Mouse (Mus musculus): ENCODE data around the gene Vmn1r88. TPM values are rescaled to one million over a fixed set of nuclear protein-coding genes. Genes with fewer than 3 reads are reported as not detected.
"Not testable (repeated sequence)": the region's sequence is repeated elsewhere in the genome, so short reads cannot be mapped to it uniquely, and the experiment has no call there.

Vmn1r88 gene
- under 1 TPM; 0.17 to 0.20 TPM for total RNA-seq (2021)

- no peak for DNase-seq (ENCODE audit: extremely low spot score in 1 of 2, low spot score in 2 of 2)
- intact Hi-C loops (cut with DNase I) = no loop called here
These were observed at the start of gene Vmn1r88 for GRCm38 (mm10) chr7:13159268-13159667. Vmn1r88 (plus strand) TSS chr7:13159568.

- DNase-seq (ENCODE audit: extremely low spot score in 1 of 2, low spot score in 2 of 2) = no peak
- intact Hi-C loops (cut with DNase I) = no loop called here
These were observed 39.6 kb upstream of the Vmn1r88 start, which contains the start of gene Vmn1r86 for GRCm38 (mm10) chr7:13119817-13120216. Vmn1r86 (minus strand) TSS chr7:13119917.

GRCm38 (mm10) chr7:13123554-13124153, 35.7 kb upstream of the Vmn1r88 start:
- intact Hi-C loops (cut with DNase I) = not testable (repeated sequence)
- peak in 1 of 2 experiments; percentile 0 for DNase-seq (ENCODE audit: extremely low spot score in 1 of 2, low spot score in 2 of 2)

GRCm38 (mm10) chr7:13131856-13132255, 27.5 kb upstream of the Vmn1r88 start:
- intact Hi-C loops (cut with DNase I) = no loop called here
- no peak for DNase-seq (ENCODE audit: extremely low spot score in 1 of 2, low spot score in 2 of 2)

GRCm38 (mm10) chr7:13137340-13137739, 22.0 kb upstream of the Vmn1r88 start:
- intact Hi-C loops (cut with DNase I) = no loop called here
- DNase-seq (ENCODE audit: extremely low spot score in 1 of 2, low spot score in 2 of 2) = no peak

GRCm38 (mm10) chr7:13140057-13140456, 19.3 kb upstream of the Vmn1r88 start, which contains the start of gene Vmn1r87:
Vmn1r87 (minus strand) TSS chr7:13140157.
- intact Hi-C loops (cut with DNase I) = no loop called here
- DNase-seq (ENCODE audit: extremely low spot score in 1 of 2, low spot score in 2 of 2) = no peak

- intact Hi-C loops (cut with DNase I) = no loop called here
- DNase-seq (ENCODE audit: extremely low spot score in 1 of 2, low spot score in 2 of 2) = no peak
These were observed 53.4 kb downstream of the Vmn1r88 start, which contains the start of gene Vmn1r89 for GRCm38 (mm10) chr7:13212720-13213119. Vmn1r89 (plus strand) TSS chr7:13213020.

Other genes with a start within 250 kb of the Vmn1r88 start
- gene Rps5, start 237.3 kb upstream of the Vmn1r88 start, total RNA-seq (2021) = 100 to 1,000 TPM; 507 to 513 TPM
- 1 to 10 TPM; 1.3 to 1.6 TPM for gene Rnf225, start 232.2 kb upstream of the Vmn1r88 start, total RNA-seq (2021)
- gene Zfp324, start 193.7 kb upstream of the Vmn1r88 start, total RNA-seq (2021) = 10 to 100 TPM; 15.3 to 16.7 TPM
- gene Zfp446, start 181.7 kb upstream of the Vmn1r88 start, total RNA-seq (2021) = 1 to 10 TPM; 6.5 to 8.0 TPM
- under 1 TPM in 1 of 2 experiments, not detected in 1; 0.20 TPM for gene Slc27a5, start 161.4 kb upstream of the Vmn1r88 start, total RNA-seq (2021)
- 100 to 1,000 TPM; 252 to 265 TPM for gene Trim28, start 160.5 kb upstream of the Vmn1r88 start, total RNA-seq (2021)
- gene Zbtb45, start 149.5 kb upstream of the Vmn1r88 start, total RNA-seq (2021) = 10 to 100 TPM; 31.3 to 32.1 TPM
- gene Chmp2a, start 124.8 kb upstream of the Vmn1r88 start, total RNA-seq (2021) = 100 to 1,000 TPM; 133 to 134 TPM
- 100 to 1,000 TPM; 221 to 229 TPM for gene Ube2m, start 121.3 kb upstream of the Vmn1r88 start, total RNA-seq (2021)
- 10 to 100 TPM; 15.2 to 15.9 TPM for gene Mzf1, start 104.8 kb upstream of the Vmn1r88 start, total RNA-seq (2021)
- gene Vmn1r85, start 64.4 kb upstream of the Vmn1r88 start, total RNA-seq (2021) = under 1 TPM in 1 of 2 experiments, not detected in 1; 0.06 TPM
- gene Vmn1r86, start 39.7 kb upstream of the Vmn1r88 start, total RNA-seq (2021) = not detected
- not detected for gene Vmn1r87, start 19.4 kb upstream of the Vmn1r88 start, total RNA-seq (2021)
- not detected for gene Vmn1r89, start 53.5 kb downstream of the Vmn1r88 start, total RNA-seq (2021)
- 10 to 100 TPM; 12.9 to 15.4 TPM for gene Lig1, start 117.7 kb downstream of the Vmn1r88 start, total RNA-seq (2021)
- 10 to 100 TPM; 12.4 to 13.0 TPM for gene Zswim9, start 119.2 kb downstream of the Vmn1r88 start, total RNA-seq (2021)
- under 1 TPM; 0.26 to 0.34 TPM for gene Pla2g4c, start 165.1 kb downstream of the Vmn1r88 start, total RNA-seq (2021)
- under 1 TPM; 0.56 to 0.59 TPM for gene Cabp5, start 238.6 kb downstream of the Vmn1r88 start, total RNA-seq (2021)